Mouse (Mus musculus): ENCODE measurements around the gene Basp1.

DNA sequence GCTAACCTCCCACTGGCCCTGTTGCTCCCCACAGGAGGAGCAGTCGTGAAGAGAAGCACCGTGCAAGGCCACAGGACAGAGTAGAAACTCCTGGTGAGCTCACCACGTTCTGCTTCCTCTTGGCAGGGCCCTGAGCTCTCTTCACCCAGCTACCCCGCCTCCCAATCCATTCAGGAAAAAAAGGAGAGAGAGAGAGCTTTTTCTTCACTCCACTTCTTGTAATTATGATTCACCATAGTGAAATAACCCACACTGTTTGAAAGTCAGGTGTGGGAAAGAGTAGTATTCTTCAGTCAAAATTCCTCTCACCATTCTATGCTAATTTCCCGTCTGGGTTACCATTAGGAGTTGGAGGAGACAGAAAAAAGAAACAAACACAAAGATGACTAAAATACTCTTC is 48.1 kb downstream of the Basp1 start:
- TF ChIP-seq CTCF (IDR thresholded peaks at IDR 0.05; ENCODE audit: control insufficient read depth, insufficient read depth, low read length) = no peak
- no peak for TF ChIP-seq POLR2A (IDR thresholded peaks at IDR 0.05; ENCODE audit: borderline replicate concordance, control insufficient read depth, low read depth, low read length)
